Mouse (Mus musculus) frontal cortex, postnatal 36 days (tissue): ENCODE results near the gene Tecpr2.

Experiments used
- DNase-seq, 2 experiments: peaks; one replicate each; pipeline ENCODE4 v3.0.0; 2022; ENCODE audit warnings: low spot score in 2 of 2

Tecpr2 gene

GRCm38 (mm10) chr12:111006339-111006738 is 117.3 kb downstream of the Tecpr2 start:
- DNase-seq, result no peak

GRCm38 (mm10) chr12:111007134-111008103 is 118.4 kb downstream of the Tecpr2 start:
- no peak for DNase-seq

GRCm38 (mm10) chr12:111008500-111009490 is 119.7 kb downstream of the Tecpr2 start:
- no peak for DNase-seq

- DNase-seq, result no peak
These were observed 120.7 kb downstream of the Tecpr2 start for GRCm38 (mm10) chr12:111009615-111010257.

- no peak for DNase-seq
These were observed 127.7 kb downstream of the Tecpr2 start for GRCm38 (mm10) chr12:111016807-111017206.

GRCm38 (mm10) chr12:111018068-111018467 is 129.0 kb downstream of the Tecpr2 start:
- no peak for DNase-seq

GRCm38 (mm10) chr12:111019086-111019485 is 130.0 kb downstream of the Tecpr2 start:
- DNase-seq, result no peak

- DNase-seq, result no peak
These were observed 132.1 kb downstream of the Tecpr2 start for GRCm38 (mm10) chr12:111021138-111021537.

GRCm38 (mm10) chr12:111021577-111021976 is 132.5 kb downstream of the Tecpr2 start:
- no peak for DNase-seq
